Mouse (Mus musculus) CH12.LX (cell line): ENCODE data around the gene Fam222b.

Experiments used
- BHLHE40 ChIP-seq: IDR thresholded peaks from 2 replicates; pipeline ENCODE4 v1.6.1; 2011; ENCODE audit warnings: mild to moderate bottlenecking, low read depth, low read length, improper control_type of control experiment
- CTCF ChIP-seq, 2 experiments: IDR thresholded peaks in 1 of 2; conservative IDR thresholded peaks in 1 of 2; 2 replicates each; pipeline ENCODE4 v1.5.1; 2011 to 2012; ENCODE audit warnings: low read depth in 2 of 2, low read length in 2 of 2, improper control_type of control experiment in 1 of 2, inconsistent platforms in 1 of 2, mild to moderate bottlenecking in 1 of 2, moderate library complexity in 1 of 2
- MAFK ChIP-seq: IDR thresholded peaks from 2 replicates; pipeline ENCODE4 v1.6.1; 2011; ENCODE audit warnings: low read length, improper control_type of control experiment; ENCODE audit not compliant: insufficient replicate concordance
- NRF1 ChIP-seq: IDR thresholded peaks from 2 replicates; pipeline ENCODE4 v1.6.1; 2014; ENCODE audit warnings: low read depth, mild to moderate bottlenecking, inconsistent platforms, low read length, improper control_type of control experiment, moderate library complexity
- POLR2A ChIP-seq: IDR thresholded peaks from 2 replicates; pipeline ENCODE4 v1.6.1; 2011; ENCODE audit warnings: low read depth, mild to moderate bottlenecking, improper control_type of control experiment, low read length
- TBP ChIP-seq: conservative IDR thresholded peaks from 2 replicates; pipeline ENCODE4 v1.6.1; 2011; ENCODE audit warnings: low read depth, low read length, improper control_type of control experiment
- UBTF ChIP-seq: IDR thresholded peaks from 2 replicates; pipeline ENCODE4 v1.6.1; 2012; ENCODE audit warnings: low read depth, mild to moderate bottlenecking, inconsistent platforms, low read length, improper control_type of control experiment, moderate library complexity
- USF1 ChIP-seq: IDR thresholded peaks from 2 replicates; pipeline ENCODE4 v1.6.1; 2014; ENCODE audit warnings: low read depth, mild to moderate bottlenecking, inconsistent platforms, low read length, improper control_type of control experiment
- USF2 ChIP-seq: conservative IDR thresholded peaks from 2 replicates; pipeline ENCODE4 v1.6.1; 2011; ENCODE audit warnings: low read depth, low read length, improper control_type of control experiment
- ZNF384 ChIP-seq: IDR thresholded peaks from 2 replicates; pipeline ENCODE4 v1.6.1; 2012; ENCODE audit warnings: low read depth, low read length, improper control_type of control experiment, inconsistent platforms

GRCm38 (mm10) chr11:78136132-78136531 lies 41.7 kb downstream of the Fam222b start:
- TF ChIP-seq BHLHE40 (no peak), TBP (no peak), POLR2A (no peak), USF1 (no peak), MAFK (no peak), NRF1 (no peak), CTCF (conservative IDR thresholded peaks at IDR 0.05 in 1 of 2, IDR thresholded peaks at IDR 0.05 in 1 of 2; ENCODE audit: low read depth in 2 of 2, low read length in 2 of 2) (no peak), ZNF384 (no peak), USF2 (no peak), UBTF (no peak)
